Mouse (Mus musculus) stomach, postnatal 0 days (tissue): ENCODE measurements around the gene Trappc5.

Source experiments
- CTCF ChIP-seq: IDR thresholded peaks from 2 replicates; pipeline ENCODE4 v1.5.1; 2016; ENCODE audit warnings: antibody characterized with exemption, low read depth, mild to moderate bottlenecking, moderate library complexity
- EP300 ChIP-seq: optimal IDR thresholded peaks from 2 replicates; pipeline ENCODE3; 2016; ENCODE audit warnings: antibody characterized with exemption

GRCm38 (mm10) chr8:3628014-3628413 is 48.1 kb upstream of the Trappc5 start:
- peak; percentile 76 for TF ChIP-seq CTCF
- TF ChIP-seq EP300: no peak
